Mouse (Mus musculus) frontal cortex, adult 2 months (tissue): Measurements from ENCODE around the gene Atp7a. TPM values are rescaled to one million over a fixed set of nuclear protein-coding genes. Genes with fewer than 3 reads are reported as not detected.

Experiments
- DNase-seq, 2 experiments: peaks; one replicate each; pipeline ENCODE4 v3.0.0; 2022; ENCODE audit warnings: low spot score in 1 of 2; ENCODE audit errors: extremely low spot score in 1 of 2
- polyA plus RNA-seq: library from polyadenylated mRNA; depleted of rRNA; stranded (reverse); fragments of >200 nt; gene quantifications from 2 replicates; pipeline ENCODE4 v1.2.3, GENCODE M21; 2012; rRNA removed

Gene Atp7a
- polyA plus RNA-seq, 1 experiment = 2.6 TPM

DNA sequence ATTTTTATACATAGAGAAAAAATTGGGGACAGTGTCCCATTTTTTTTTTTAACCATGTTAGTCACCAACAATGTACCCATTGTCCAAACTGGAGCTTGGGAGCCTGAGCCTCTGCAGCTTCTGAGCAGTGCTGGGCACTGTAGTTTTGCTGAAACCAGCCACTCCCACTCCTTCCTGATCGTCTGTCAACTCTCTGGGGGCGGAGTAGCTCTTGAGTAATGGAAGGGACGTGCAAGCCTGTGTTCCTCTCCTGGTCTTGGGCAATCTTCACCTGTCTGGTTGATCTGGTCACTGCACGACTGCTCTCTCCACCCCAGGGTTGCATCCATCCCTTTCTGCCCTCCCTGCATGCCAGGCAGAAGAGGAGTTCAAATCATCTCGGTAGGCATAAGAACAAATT, 136.9 kb downstream of the Atp7a start:
- no peak for DNase-seq

DNA sequence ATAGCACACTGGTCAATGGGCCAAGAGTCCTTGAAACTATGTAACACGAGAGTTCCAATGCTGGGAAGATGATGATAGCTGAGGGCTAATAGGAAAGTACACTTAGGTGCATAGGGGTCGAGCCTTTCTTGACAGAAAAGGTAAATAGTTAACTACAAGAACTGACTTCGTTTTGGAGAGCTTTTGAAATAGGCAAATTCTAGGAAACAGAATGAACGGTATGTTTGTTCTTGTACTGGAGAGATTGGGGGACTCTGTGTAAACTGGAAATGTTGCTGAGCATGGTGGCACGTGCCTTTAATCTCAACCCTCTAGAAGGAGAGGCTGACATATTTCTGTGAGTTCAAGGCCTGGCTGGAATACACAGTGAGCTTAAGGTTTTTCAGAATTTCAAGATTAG, 137.5 kb downstream of the Atp7a start:
- no peak for DNase-seq

DNA sequence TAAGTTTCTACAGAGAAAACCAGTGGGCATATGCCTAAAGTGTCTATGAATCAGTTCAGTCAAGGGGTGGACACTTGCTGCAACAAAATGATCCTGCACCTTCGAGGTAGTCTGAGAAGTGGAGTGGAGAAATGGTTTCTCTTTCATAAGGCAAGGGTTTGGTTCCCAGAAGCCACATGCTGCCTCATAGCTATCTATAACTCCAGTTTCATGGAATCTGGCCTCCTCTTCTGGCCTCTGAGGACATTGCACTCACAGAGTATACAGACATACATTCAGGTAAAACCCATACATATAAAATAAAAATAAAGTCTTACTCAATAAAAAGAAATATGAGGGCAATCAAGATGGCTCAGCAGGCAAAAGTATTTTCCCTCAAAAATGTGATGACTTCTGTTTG, 138.0 kb downstream of the Atp7a start:
- no peak for DNase-seq

DNA sequence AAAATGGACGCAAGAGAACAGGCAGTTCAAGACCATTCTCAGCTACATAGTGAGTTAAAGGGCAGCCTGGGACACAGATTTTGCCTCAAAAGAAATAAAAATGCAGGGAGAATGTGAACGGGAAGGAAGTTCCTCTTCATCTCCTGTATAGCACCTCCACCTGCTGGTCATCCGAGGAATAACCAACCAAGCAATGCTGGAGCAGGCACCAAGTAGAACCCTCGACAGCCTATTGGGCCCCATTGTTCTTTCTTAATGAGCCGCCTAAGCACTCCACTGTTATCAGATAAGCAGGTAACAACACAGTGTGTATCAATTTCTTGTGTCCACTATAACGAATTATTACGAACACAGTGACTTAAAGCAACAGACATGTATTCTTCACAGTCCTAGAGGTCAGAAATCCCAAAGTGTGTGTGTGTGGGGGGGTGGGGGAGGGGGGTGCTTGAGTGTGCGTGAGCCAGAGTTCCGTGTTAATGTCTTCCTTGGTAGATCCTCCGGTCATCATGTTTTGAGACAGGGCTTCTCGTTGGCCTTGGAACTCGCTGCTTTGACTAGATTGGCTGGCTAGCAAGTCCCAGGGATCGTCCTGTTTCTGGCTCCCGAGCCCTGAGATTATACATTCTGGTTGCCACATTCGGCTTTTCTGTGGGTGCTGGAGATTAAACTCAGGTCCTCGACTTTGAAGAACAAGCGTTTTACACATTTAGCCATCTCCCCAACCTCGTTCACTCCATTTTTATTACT, 144.2 kb downstream of the Atp7a start:
- peak; percentile 38 to 88 for DNase-seq

DNA sequence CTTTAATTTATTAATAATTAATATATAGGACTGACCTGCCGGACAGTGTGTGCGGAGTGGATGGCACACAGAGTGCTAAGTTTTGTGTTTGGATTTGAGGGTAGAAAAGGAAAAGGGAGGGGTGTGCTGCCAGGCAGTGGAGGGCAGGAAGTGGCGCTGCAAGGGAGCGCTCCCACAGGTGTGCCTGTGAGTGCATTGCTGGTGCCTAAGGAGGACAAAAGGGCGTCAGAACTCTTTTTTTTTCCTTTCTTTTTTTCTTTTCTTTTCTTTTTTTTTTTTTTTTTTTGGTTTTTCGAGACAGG, 144.7 kb downstream of the Atp7a start:
- DNase-seq = no peak

Other genes starting within 250 kb of the Atp7a start
- 68.8 and 79.9 TPM in 2 replicates for gene Atrx, start 97.9 kb upstream of the Atp7a start, polyA plus RNA-seq
- 8.1 and 8.5 TPM in 2 replicates for gene Magt1, start 15.4 kb upstream of the Atp7a start, polyA plus RNA-seq
- 373 and 403 TPM in 2 replicates for gene Cox7b, start 11.6 kb upstream of the Atp7a start, polyA plus RNA-seq
- gene Tlr13, start 115.9 kb downstream of the Atp7a start, polyA plus RNA-seq = 0.78 and 1.3 TPM in 2 replicates
- 437 and 488 TPM in 2 replicates for gene Pgk1, start 159.8 kb downstream of the Atp7a start, polyA plus RNA-seq
- gene Taf9b, start 193.9 kb downstream of the Atp7a start, polyA plus RNA-seq = 24.4 and 24.9 TPM in 2 replicates
- 0.04 and 0.21 TPM in 2 replicates for gene Fnd3c2, start 228.1 kb downstream of the Atp7a start, polyA plus RNA-seq